Mouse (Mus musculus) liver, embryonic 11.5 days (tissue): ENCODE results near the gene Tiam1. TPM values are rescaled to one million over a fixed set of nuclear protein-coding genes. Genes with fewer than 3 reads are reported as not detected.

ENCODE experiments used
- ATAC-seq: fragments of 200-750 bp; cut with Nextera tagmentation; replicated peaks from 2 replicates; pipeline ENCODE4 v1.8.0; 2017; ENCODE audit warnings: moderate number of reproducible peaks, mild to moderate bottlenecking, moderate TSS enrichment, moderate library complexity; ENCODE audit not compliant: low FRiP score
- DNase-seq: peaks from one replicate; pipeline ENCODE4 v3.0.0-alpha.2; 2017; ENCODE audit warnings: low spot score
- H3K27ac ChIP-seq: fragments of 300-500 bp; sonication (generic); 2 replicates; pipeline ENCODE4 v1.5.1; 2014; ENCODE audit warnings: mild to moderate bottlenecking, low read depth, low read length, control low read depth
- H3K27me3 ChIP-seq: fragments of 300-500 bp; sonication (generic); replicated peaks from 2 replicates; pipeline ENCODE4 v1.6.1; 2014; ENCODE audit warnings: low read length, mixed read lengths; ENCODE audit not compliant: control insufficient read depth, insufficient read depth
- H3K36me3 ChIP-seq: fragments of 300-500 bp; sonication (generic); 2 replicates; pipeline ENCODE4 v1.6.1; 2014; ENCODE audit warnings: mild to moderate bottlenecking, low read length, moderate library complexity, mixed read lengths; ENCODE audit not compliant: control insufficient read depth, insufficient read depth
- H3K4me1 ChIP-seq: fragments of 300-500 bp; sonication (generic); replicated peaks from 2 replicates; pipeline ENCODE4 v1.6.1; 2014; ENCODE audit warnings: low read length, mixed read lengths; ENCODE audit not compliant: control insufficient read depth, insufficient read depth
- H3K4me2 ChIP-seq: fragments of 300-500 bp; sonication (generic); 2 replicates; pipeline ENCODE4 v1.6.1; 2014; ENCODE audit warnings: mild to moderate bottlenecking, control low read depth, moderate library complexity
- H3K4me3 ChIP-seq: fragments of 300-500 bp; sonication (generic); 2 replicates; pipeline ENCODE4 v1.5.1; 2014; ENCODE audit warnings: low read depth, low read length, control low read depth
- H3K9ac ChIP-seq: fragments of 300-500 bp; sonication (generic); 2 replicates; pipeline ENCODE4 v1.6.1; 2014; ENCODE audit warnings: low read depth, low read length, control low read depth
- H3K9me3 ChIP-seq: fragments of 300-500 bp; sonication (generic); 2 replicates; pipeline ENCODE4 v1.6.1; 2016; ENCODE audit warnings: low read length, inconsistent platforms, mixed read lengths; ENCODE audit not compliant: control insufficient read depth
- WGBS: fragments of 180-500 bp; shearing (Covaris S2); extraction: QIAGEN DNeasy Blood & Tissue Kit; methylation state at CpG from one replicate; pipeline ENCODE4 v1.1.7; 2014; 5-methylcytosine and 5-hydroxymethylcytosine counted together
- polyA plus RNA-seq: library from polyadenylated mRNA; unstranded; fragments of >200 nt; fragmentation: Nextera tagmentation; extraction: Ambion mirVana; gene quantifications from 2 replicates; pipeline ENCODE4 v1.2.1, GENCODE M21; 2014

Gene Tiam1
- polyA plus RNA-seq, 1 experiment from 2014 or later: 17.2 TPM

GRCm38 (mm10) chr16:90128817-90129587, 14.6 kb downstream of the Tiam1 start:
- peaks cover 4% of the 10 kb centered on the region; the same call in 1 of the 2 replicates for H3K4me1 ChIP-seq
- no peaks in the 10 kb centered on the region for H3K27me3 ChIP-seq
- no peak overlapping the region for H3K4me2 ChIP-seq
- 71% methylated on average over 19 of the region's 19 CpGs for WGBS
- no peak overlapping the region for H3K4me3 ChIP-seq
- ATAC-seq (no peak), DNase-seq (no peak)
- no peak overlapping the region for H3K27ac ChIP-seq
- H3K36me3 ChIP-seq: no peaks in the 10 kb centered on the region
- no peaks in the 10 kb centered on the region for H3K9me3 ChIP-seq
- H3K9ac ChIP-seq: no peak overlapping the region

GRCm38 (mm10) chr16:90128361-90128760, 15.2 kb downstream of the Tiam1 start:
- Histone ChIP-seq H3K4me1 (peaks cover 4% of the 10 kb centered on the region; the same call in 1 of the 2 replicates), H3K4me2 (no peak overlapping the region), H3K9ac (no peak overlapping the region), H3K36me3 (no peaks in the 10 kb centered on the region), H3K27ac (no peak overlapping the region), H3K9me3 (no peaks in the 10 kb centered on the region), H3K27me3 (no peaks in the 10 kb centered on the region), H3K4me3 (no peak overlapping the region)
- no peak for DNase-seq
- 73% methylated on average over 8 of the region's 8 CpGs for WGBS
- no peak for ATAC-seq

- H3K4me3 ChIP-seq: no peak overlapping the region
- H3K27ac ChIP-seq: no peak overlapping the region
- no peak overlapping the region for H3K9ac ChIP-seq
- H3K9me3 ChIP-seq: no peaks in the 10 kb centered on the region
- ATAC-seq (no peak), DNase-seq (no peak)
- H3K4me1 ChIP-seq: peaks cover 4% of the 10 kb centered on the region; the same call in 1 of the 2 replicates
- no peaks in the 10 kb centered on the region for H3K27me3 ChIP-seq
- WGBS: 71% methylated on average over 21 of the region's 21 CpGs
- no peaks in the 10 kb centered on the region for H3K36me3 ChIP-seq
- no peak overlapping the region for H3K4me2 ChIP-seq
Observed at GRCm38 (mm10) chr16:90125318-90126314, 18.0 kb downstream of the Tiam1 start.

GRCm38 (mm10) chr16:90123091-90123490, 20.5 kb downstream of the Tiam1 start:
- Histone ChIP-seq H3K27ac (no peak overlapping the region), H3K4me3 (no peak overlapping the region), H3K27me3 (no peaks in the 10 kb centered on the region), H3K9me3 (0 out of 2 replicates have a peak, but pooled peaks cover 3% of the 10 kb centered on the region), H3K4me2 (no peak overlapping the region), H3K36me3 (peaks cover 2% of the 10 kb centered on the region; the same call in 1 of the 2 replicates), H3K9ac (no peak overlapping the region), H3K4me1 (0 out of 2 replicates have a peak, but pooled peaks cover 4% of the 10 kb centered on the region)
- DNase-seq (no peak), ATAC-seq (no peak)
- WGBS: 79% methylated on average over 6 of the region's 6 CpGs

- H3K4me2 ChIP-seq: no peak overlapping the region
- WGBS: 84% methylated on average over 9 of the region's 9 CpGs
- H3K27me3 ChIP-seq: no peaks in the 10 kb centered on the region
- ATAC-seq: no peak
- H3K4me3 ChIP-seq: no peak overlapping the region
- peaks cover 2% of the 10 kb centered on the region; the same call in 1 of the 2 replicates for H3K36me3 ChIP-seq
- no peak for DNase-seq
- H3K9me3 ChIP-seq: 0 out of 2 replicates have a peak, but pooled peaks cover 3% of the 10 kb centered on the region
- 0 out of 2 replicates have a peak, but pooled peaks cover 4% of the 10 kb centered on the region for H3K4me1 ChIP-seq
- H3K27ac ChIP-seq: no peak overlapping the region
- no peak overlapping the region for H3K9ac ChIP-seq
Observed at GRCm38 (mm10) chr16:90122439-90122838, 21.1 kb downstream of the Tiam1 start.

GRCm38 (mm10) chr16:90121799-90122198, 21.8 kb downstream of the Tiam1 start:
- Histone ChIP-seq H3K4me2 (no peak overlapping the region), H3K9ac (no peak overlapping the region), H3K27ac (no peak overlapping the region), H3K9me3 (0 out of 2 replicates have a peak, but pooled peaks cover 3% of the 10 kb centered on the region), H3K4me1 (0 out of 2 replicates have a peak, but pooled peaks cover 4% of the 10 kb centered on the region), H3K27me3 (no peaks in the 10 kb centered on the region), H3K4me3 (no peak overlapping the region), H3K36me3 (peaks cover 2% of the 10 kb centered on the region; the same call in 1 of the 2 replicates)
- ATAC-seq (no peak), DNase-seq (no peak)
- WGBS: 89% methylated on average over 13 of the region's 13 CpGs

GRCm38 (mm10) chr16:90119969-90120368, 23.6 kb downstream of the Tiam1 start:
- WGBS: 93% methylated on average over 4 of the region's 4 CpGs
- ATAC-seq (no peak), DNase-seq (no peak)
- H3K36me3 ChIP-seq: peaks cover 2% of the 10 kb centered on the region; the same call in 1 of the 2 replicates
- no peak overlapping the region for H3K27ac ChIP-seq
- no peak overlapping the region for H3K4me3 ChIP-seq
- H3K9me3 ChIP-seq: 0 out of 2 replicates have a peak, but pooled peaks cover 3% of the 10 kb centered on the region
- 0 out of 2 replicates have a peak, but pooled peaks cover 2% of the 10 kb centered on the region for H3K4me1 ChIP-seq
- H3K4me2 ChIP-seq: no peak overlapping the region
- H3K9ac ChIP-seq: no peak overlapping the region
- H3K27me3 ChIP-seq: no peaks in the 10 kb centered on the region

- 87% methylated on average over 13 of the region's 13 CpGs for WGBS
- Histone ChIP-seq H3K9me3 (0 out of 2 replicates have a peak, but pooled peaks cover 3% of the 10 kb centered on the region), H3K4me2 (no peak overlapping the region), H3K4me3 (no peak overlapping the region), H3K36me3 (peaks cover 2% of the 10 kb centered on the region; the same call in 1 of the 2 replicates), H3K27ac (no peak overlapping the region), H3K4me1 (no peaks in the 10 kb centered on the region), H3K27me3 (no peaks in the 10 kb centered on the region), H3K9ac (no peak overlapping the region)
- DNase-seq (no peak), ATAC-seq (no peak)
Observed at GRCm38 (mm10) chr16:90116637-90117182, 26.9 kb downstream of the Tiam1 start.
